Mouse (Mus musculus) neural tube, embryonic 11.5 days (tissue): ENCODE measurements around the gene Igsf9. TPM values are rescaled to one million over a fixed set of nuclear protein-coding genes. Genes with fewer than 3 reads are reported as not detected.

Experiments
- ATAC-seq: fragments of 200-750 bp; cut with Nextera tagmentation; 2 replicates; pipeline ENCODE4 v1.8.0; 2017; ENCODE audit warnings: moderate number of reproducible peaks, mild to moderate bottlenecking, moderate TSS enrichment, moderate library complexity; ENCODE audit not compliant: insufficient read depth, low FRiP score, low TSS enrichment
- DNase-seq: peaks from one replicate; pipeline ENCODE4 v3.0.0-alpha.2; 2015; ENCODE audit warnings: low spot score
- H3K27ac ChIP-seq: fragments of 300-500 bp; sonication (generic); 2 replicates; pipeline ENCODE4 v1.5.1; 2014; ENCODE audit warnings: low read depth, mild to moderate bottlenecking, low read length
- H3K27me3 ChIP-seq: fragments of 300-500 bp; sonication (generic); 2 replicates; pipeline ENCODE4 v1.6.1; 2014; ENCODE audit warnings: mild to moderate bottlenecking, low read length, mixed read lengths; ENCODE audit not compliant: control insufficient read depth, insufficient read depth
- H3K36me3 ChIP-seq: fragments of 300-500 bp; sonication (generic); 2 replicates; pipeline ENCODE4 v1.6.1; 2014; ENCODE audit warnings: mild to moderate bottlenecking, low read length, moderate library complexity, mixed read lengths; ENCODE audit not compliant: control insufficient read depth, insufficient read depth
- H3K4me1 ChIP-seq: fragments of 300-500 bp; sonication (generic); 2 replicates; pipeline ENCODE4 v1.6.1; 2014; ENCODE audit warnings: low read length, mixed read lengths; ENCODE audit not compliant: control insufficient read depth, insufficient read depth
- H3K4me2 ChIP-seq: fragments of 300-500 bp; sonication (generic); 2 replicates; pipeline ENCODE4 v1.6.1; 2014; ENCODE audit warnings: low read depth, mild to moderate bottlenecking, moderate library complexity
- H3K4me3 ChIP-seq: fragments of 300-500 bp; sonication (generic); 2 replicates; pipeline ENCODE4 v1.5.1; 2014; ENCODE audit warnings: low read depth, low read length
- H3K9ac ChIP-seq: fragments of 300-500 bp; sonication (generic); 2 replicates; pipeline ENCODE4 v1.6.1; 2014; ENCODE audit warnings: mild to moderate bottlenecking, low read length
- H3K9me3 ChIP-seq: fragments of 300-500 bp; sonication (generic); 2 replicates; pipeline ENCODE4 v1.6.1; 2016; ENCODE audit warnings: low read length; ENCODE audit not compliant: control insufficient read depth
- WGBS: fragments of 180-500 bp; shearing (Covaris S2); extraction: QIAGEN DNeasy Blood & Tissue Kit; methylation state at CpG from one replicate; pipeline ENCODE4 v1.1.7; 2014; 5-methylcytosine and 5-hydroxymethylcytosine counted together
- polyA plus RNA-seq: library from polyadenylated mRNA; unstranded; fragments of >200 nt; fragmentation: Nextera tagmentation; extraction: Ambion mirVana; gene quantifications from 2 replicates; pipeline ENCODE4 v1.2.1, GENCODE M21; 2014

The Igsf9 gene
- polyA plus RNA-seq, 1 experiment from 2014 or later = 59.3 TPM

DNA sequence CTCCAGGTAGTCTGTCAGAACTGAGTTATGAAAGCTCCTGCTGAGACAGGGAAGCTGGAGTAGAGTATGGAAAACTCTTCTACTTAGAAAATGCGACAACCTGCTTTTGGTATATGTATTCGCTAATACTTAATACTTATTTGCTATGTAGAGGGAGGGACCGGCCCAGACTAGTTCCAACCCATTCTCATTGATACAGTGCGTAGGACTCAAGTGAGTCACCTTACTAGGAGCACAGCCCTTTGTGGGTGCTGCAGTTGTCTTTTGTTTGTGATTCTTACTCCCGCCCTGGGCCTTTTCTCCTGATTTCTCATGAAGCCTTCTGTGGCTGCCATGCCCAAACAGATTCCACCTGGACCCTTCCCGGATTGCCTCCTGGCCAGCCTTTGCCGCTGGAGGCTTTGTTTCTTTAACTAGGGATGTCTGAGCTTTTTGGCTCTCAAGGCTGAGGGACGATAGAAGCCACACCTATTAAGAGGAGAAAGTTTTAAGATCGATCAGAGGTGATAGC, 39.6 kb upstream of the Igsf9 start:
- Histone ChIP-seq H3K9ac (no peak overlapping the region), H3K9me3 (no peaks in the 10 kb centered on the region), H3K27me3 (no peaks in the 10 kb centered on the region), H3K36me3 (no peaks in the 10 kb centered on the region), H3K4me3 (no peak overlapping the region), H3K4me2 (no peak overlapping the region), H3K27ac (no peak overlapping the region), H3K4me1 (no peaks in the 10 kb centered on the region)
- DNase-seq = no peak
- no peak for ATAC-seq
- WGBS = 90% methylated on average over 9 of the region's 9 CpGs

- DNase-seq = no peak
- H3K9ac ChIP-seq = no peak overlapping the region
- no peaks in the 10 kb centered on the region for H3K4me1 ChIP-seq
- H3K4me3 ChIP-seq = no peak overlapping the region
- ATAC-seq = no peak
- H3K27me3 ChIP-seq = no peaks in the 10 kb centered on the region
- H3K36me3 ChIP-seq = no peaks in the 10 kb centered on the region
- no peaks in the 10 kb centered on the region for H3K9me3 ChIP-seq
- H3K4me2 ChIP-seq = no peak overlapping the region
- WGBS = 39% methylated on average over 2 of the region's 2 CpGs
- no peak overlapping the region for H3K27ac ChIP-seq
Measured at GRCm38 (mm10) chr1:172450226-172450625, 31.4 kb upstream of the Igsf9 start.

DNA sequence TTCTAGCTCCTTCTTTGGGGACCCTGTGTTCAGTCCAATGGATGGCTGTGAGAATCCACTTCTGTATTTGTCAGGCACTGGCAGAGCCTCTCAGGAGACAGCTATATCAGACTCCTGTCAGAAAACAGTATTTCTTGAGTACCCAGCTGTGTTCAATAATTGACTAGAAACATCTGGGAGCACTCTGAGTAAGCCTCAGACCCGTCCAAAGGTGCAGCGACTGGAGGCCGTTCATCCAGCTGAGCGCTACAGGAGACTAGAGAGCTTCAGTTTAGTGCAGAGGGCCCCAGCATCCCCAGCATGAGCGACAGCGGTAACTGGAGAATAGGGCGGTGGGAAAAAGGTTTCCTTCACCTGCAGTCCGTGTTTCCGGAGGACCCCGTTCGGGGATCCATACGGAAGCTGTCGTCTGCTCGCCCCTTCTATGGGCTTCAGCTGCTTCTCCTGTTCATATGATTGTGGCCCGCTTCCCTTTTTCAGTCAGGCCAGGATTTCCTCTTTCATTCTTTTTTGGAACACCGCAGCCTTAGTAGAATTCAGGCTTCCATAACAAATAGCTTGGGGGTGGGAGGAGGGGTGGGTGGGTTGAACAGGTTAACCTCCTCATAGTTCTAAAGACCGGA, 30.6 kb upstream of the Igsf9 start:
- Histone ChIP-seq H3K9ac (no peak overlapping the region), H3K4me3 (no peak overlapping the region), H3K36me3 (no peaks in the 10 kb centered on the region), H3K4me2 (no peak overlapping the region), H3K27me3 (no peaks in the 10 kb centered on the region), H3K9me3 (no peaks in the 10 kb centered on the region), H3K4me1 (no peaks in the 10 kb centered on the region), H3K27ac (no peak overlapping the region)
- ATAC-seq (0 out of 2 replicates have a peak, but pooled peaks have one; percentile 38), DNase-seq (peak; percentile 22)
- 35% methylated on average over 17 of the region's 17 CpGs for WGBS

GRCm38 (mm10) chr1:172452911-172453310, 28.7 kb upstream of the Igsf9 start:
- ATAC-seq = no peak
- no peak overlapping the region for H3K9ac ChIP-seq
- H3K27ac ChIP-seq = no peak overlapping the region
- no peaks in the 10 kb centered on the region for H3K4me1 ChIP-seq
- H3K4me2 ChIP-seq = no peak overlapping the region
- no peaks in the 10 kb centered on the region for H3K27me3 ChIP-seq
- no peak for DNase-seq
- H3K9me3 ChIP-seq = no peaks in the 10 kb centered on the region
- H3K36me3 ChIP-seq = no peaks in the 10 kb centered on the region
- WGBS = 86% methylated on average over 2 of the region's 2 CpGs
- no peak overlapping the region for H3K4me3 ChIP-seq

- no peak for DNase-seq
- H3K9me3 ChIP-seq = no peaks in the 10 kb centered on the region
- ATAC-seq = no peak
- H3K36me3 ChIP-seq = no peaks in the 10 kb centered on the region
- no peak overlapping the region for H3K27ac ChIP-seq
- no peaks in the 10 kb centered on the region for H3K4me1 ChIP-seq
- H3K27me3 ChIP-seq = no peaks in the 10 kb centered on the region
- WGBS = 88% methylated on average over 2 of the region's 2 CpGs
- H3K4me2 ChIP-seq = no peak overlapping the region
- H3K4me3 ChIP-seq = no peak overlapping the region
- H3K9ac ChIP-seq = no peak overlapping the region
Measured at GRCm38 (mm10) chr1:172453810-172454209, 27.8 kb upstream of the Igsf9 start.

- Histone ChIP-seq H3K4me3 (no peak overlapping the region), H3K27me3 (no peaks in the 10 kb centered on the region), H3K9me3 (no peaks in the 10 kb centered on the region), H3K27ac (no peak overlapping the region), H3K36me3 (no peaks in the 10 kb centered on the region), H3K4me1 (no peaks in the 10 kb centered on the region), H3K9ac (no peak overlapping the region), H3K4me2 (no peak overlapping the region)
- WGBS = 19% methylated on average over 4 of the region's 4 CpGs
- DNase-seq = no peak
- no peak for ATAC-seq
Measured at GRCm38 (mm10) chr1:172455416-172455815, 26.2 kb upstream of the Igsf9 start.

GRCm38 (mm10) chr1:172456001-172456677, 25.4 kb upstream of the Igsf9 start:
- Histone ChIP-seq H3K27me3 (no peaks in the 10 kb centered on the region), H3K36me3 (no peaks in the 10 kb centered on the region), H3K9ac (no peak overlapping the region), H3K4me1 (no peaks in the 10 kb centered on the region), H3K4me2 (no peak overlapping the region), H3K9me3 (no peaks in the 10 kb centered on the region), H3K27ac (no peak overlapping the region), H3K4me3 (no peak overlapping the region)
- 75% methylated on average over 7 of the region's 7 CpGs for WGBS
- DNase-seq = no peak
- no peak for ATAC-seq

DNA sequence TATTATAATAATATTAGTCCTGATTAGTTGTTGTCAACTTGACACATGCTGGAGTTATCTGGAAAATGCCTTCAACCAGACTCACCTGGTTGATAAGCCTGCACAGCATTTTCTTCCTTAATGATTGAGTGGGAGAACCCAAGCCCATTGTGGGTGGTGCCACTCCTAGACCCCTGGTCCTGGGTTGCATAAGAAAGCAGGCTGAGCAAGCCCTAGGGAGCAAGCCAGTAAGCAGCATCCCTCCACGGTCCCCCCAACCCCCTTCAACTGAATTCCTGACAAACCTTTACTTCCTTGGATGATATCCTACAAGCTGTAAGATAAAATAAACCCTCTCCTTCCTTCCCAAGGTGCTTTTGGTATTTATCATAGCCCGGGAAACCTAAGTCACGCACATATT, 24.4 kb upstream of the Igsf9 start:
- 90% methylated on average over 3 of the region's 3 CpGs for WGBS

GRCm38 (mm10) chr1:172458041-172458440, 23.5 kb upstream of the Igsf9 start:
- H3K4me1 ChIP-seq = no peaks in the 10 kb centered on the region
- no peak overlapping the region for H3K4me2 ChIP-seq
- H3K9me3 ChIP-seq = no peaks in the 10 kb centered on the region
- H3K4me3 ChIP-seq = no peak overlapping the region
- H3K9ac ChIP-seq = no peak overlapping the region
- 88% methylated on average over 3 of the region's 3 CpGs for WGBS
- H3K27ac ChIP-seq = no peak overlapping the region
- H3K36me3 ChIP-seq = no peaks in the 10 kb centered on the region
- DNase-seq (no peak), ATAC-seq (no peak)
- no peaks in the 10 kb centered on the region for H3K27me3 ChIP-seq

More for the DNA sequence above, 24.4 kb upstream of the Igsf9 start:
- no peaks in the 10 kb centered on the region for H3K9me3 ChIP-seq
- H3K4me3 ChIP-seq = no peak overlapping the region
- H3K4me2 ChIP-seq = no peak overlapping the region
- H3K4me1 ChIP-seq = no peaks in the 10 kb centered on the region
- no peak overlapping the region for H3K27ac ChIP-seq
- H3K9ac ChIP-seq = no peak overlapping the region
- H3K36me3 ChIP-seq = no peaks in the 10 kb centered on the region
- DNase-seq = no peak
- ATAC-seq = no peak
- no peaks in the 10 kb centered on the region for H3K27me3 ChIP-seq
